Mouse (Mus musculus) kidney, postnatal 0 days (tissue): ENCODE measurements around the gene Rassf1. TPM values are rescaled to one million over a fixed set of nuclear protein-coding genes. Genes with fewer than 3 reads are reported as not detected.

Source experiments
- ATAC-seq: fragments of 200-750 bp; cut with Nextera tagmentation; replicated peaks from 2 replicates; pipeline ENCODE4 v1.8.0; 2017; ENCODE audit warnings: low read depth, moderate number of reproducible peaks, moderate TSS enrichment, moderate library complexity; ENCODE audit not compliant: low FRiP score
- DNase-seq: peaks from one replicate; pipeline ENCODE4 v3.0.0-alpha.2; 2016; ENCODE audit warnings: low spot score
- H3K27ac ChIP-seq: fragments of 300-500 bp; sonication (generic); 2 replicates; pipeline ENCODE4 v1.5.1; 2014; ENCODE audit warnings: mild to moderate bottlenecking
- H3K27me3 ChIP-seq: fragments of 300-500 bp; sonication (generic); 2 replicates; pipeline ENCODE4 v1.6.1; 2014; ENCODE audit warnings: low read length, mixed read lengths; ENCODE audit not compliant: insufficient read depth
- H3K36me3 ChIP-seq: fragments of 300-500 bp; sonication (generic); 2 replicates; pipeline ENCODE4 v1.6.1; 2014; ENCODE audit warnings: low read length, mixed read lengths; ENCODE audit not compliant: insufficient read depth
- H3K4me1 ChIP-seq: fragments of 300-500 bp; sonication (generic); replicated peaks from 2 replicates; pipeline ENCODE4 v1.6.1; 2014; ENCODE audit warnings: antibody characterized with exemption, low read length, mixed read lengths; ENCODE audit not compliant: insufficient read depth
- H3K4me2 ChIP-seq: fragments of 300-500 bp; sonication (generic); 2 replicates; pipeline ENCODE4 v1.6.1; 2014; ENCODE audit warnings: mild to moderate bottlenecking, low read length, moderate library complexity, mixed read lengths
- H3K4me3 ChIP-seq: fragments of 300-500 bp; sonication (generic); replicated peaks from 2 replicates; pipeline ENCODE4 v1.5.1; 2014; ENCODE audit warnings: low read depth, low read length
- H3K9ac ChIP-seq: fragments of 300-500 bp; sonication (generic); 2 replicates; pipeline ENCODE4 v1.6.1; 2014; ENCODE audit warnings: low read depth, low read length
- H3K9me3 ChIP-seq: fragments of 300-500 bp; sonication (generic); replicated peaks from 2 replicates; pipeline ENCODE4 v1.6.1; 2016; ENCODE audit warnings: low read length, inconsistent platforms, mixed read lengths
- CTCF ChIP-seq: IDR thresholded peaks from 2 replicates; pipeline ENCODE4 v1.5.1; 2016; ENCODE audit warnings: antibody characterized with exemption, low read depth, mild to moderate bottlenecking, moderate library complexity
- WGBS: fragments of 180-500 bp; shearing (Covaris S2); extraction: QIAGEN DNeasy Blood & Tissue Kit; methylation state at CpG from one replicate; pipeline ENCODE4 v1.1.7; 2014; 5-methylcytosine and 5-hydroxymethylcytosine counted together
- polyA plus RNA-seq: library from polyadenylated mRNA; unstranded; fragments of >200 nt; fragmentation: Nextera tagmentation; extraction: Ambion mirVana; gene quantifications from 2 replicates; pipeline ENCODE4 v1.2.1, GENCODE M21; 2015

Gene Rassf1
- polyA plus RNA-seq, 1 experiment from 2014 or later: 49.8 TPM

- 16% methylated on average over 2 of the region's 2 CpGs for WGBS
- DNase-seq (no peak), ATAC-seq (no peak)
- Histone ChIP-seq H3K9ac (peak overlapping the region; percentile 27; the same call in 1 of the 2 replicates), H3K4me2 (peak overlapping the region; percentile 40; the same call in 1 of the 2 replicates), H3K27ac (no peak overlapping the region), H3K4me1 (peaks cover 21% of the 10 kb centered on the region), H3K4me3 (no peak overlapping the region), H3K27me3 (peaks cover 8% of the 10 kb centered on the region), H3K36me3 (no peaks in the 10 kb centered on the region), H3K9me3 (no peaks in the 10 kb centered on the region)
- TF ChIP-seq CTCF: no peak
Observed at GRCm38 (mm10) chr9:107522400-107522711, 29.0 kb upstream of the Rassf1 start.

- Histone ChIP-seq H3K27me3 (peaks cover 8% of the 10 kb centered on the region), H3K36me3 (no peaks in the 10 kb centered on the region), H3K9ac (no peak overlapping the region), H3K4me2 (peak overlapping the region; percentile 76), H3K9me3 (no peaks in the 10 kb centered on the region), H3K27ac (no peak overlapping the region), H3K4me3 (peak overlapping the region; percentile 36), H3K4me1 (peaks cover 21% of the 10 kb centered on the region)
- ATAC-seq (peak; percentile 77), DNase-seq (peak; percentile 87)
- TF ChIP-seq CTCF: peak; percentile 52
- 5% methylated on average over 42 of the region's 44 CpGs for WGBS
Observed at GRCm38 (mm10) chr9:107526198-107527026, 24.9 kb upstream of the Rassf1 start.

GRCm38 (mm10) chr9:107533791-107534407 lies 17.5 kb upstream of the Rassf1 start, which contains the start of gene Tmem115:
Gene Tmem115, plus strand, starts transcription at chr9:107533945.
- peak within 1 kb of the TSS; percentile 96 for H3K4me2 ChIP-seq
- peak within 1 kb of the TSS; percentile 72 for H3K4me3 ChIP-seq
- H3K4me1 ChIP-seq: peaks cover 21% of the 10 kb centered on the region
- H3K9me3 ChIP-seq: no peaks in the 10 kb centered on the region
- peaks cover 12% of the 10 kb centered on the region for H3K36me3 ChIP-seq
- DNase-seq (peak; percentile 99), ATAC-seq (peak; percentile 97)
- peak within 1 kb of the TSS; percentile 80 for H3K9ac ChIP-seq
- TF ChIP-seq CTCF: peak; percentile 17; the same call in 1 of the 2 replicates
- no peaks in the 10 kb centered on the region for H3K27me3 ChIP-seq
- under 1% methylated on average over 48 of the region's 48 CpGs for WGBS
- peak within 1 kb of the TSS; percentile 90 for H3K27ac ChIP-seq

- Histone ChIP-seq H3K9me3 (no peaks in the 10 kb centered on the region), H3K4me1 (peaks cover 21% of the 10 kb centered on the region), H3K36me3 (peaks cover 19% of the 10 kb centered on the region), H3K9ac (peak overlapping the region; percentile 80), H3K4me2 (peak overlapping the region; percentile 96), H3K27ac (peak overlapping the region; percentile 90), H3K4me3 (peak overlapping the region; percentile 72), H3K27me3 (no peaks in the 10 kb centered on the region)
- ATAC-seq: no peak
- no peak for DNase-seq
- TF ChIP-seq CTCF: no peak
- WGBS: under 1% methylated on average over 40 of the region's 40 CpGs
Observed at GRCm38 (mm10) chr9:107534408-107535202, 16.8 kb upstream of the Rassf1 start.

GRCm38 (mm10) chr9:107538231-107538630 lies 13.1 kb upstream of the Rassf1 start:
- Histone ChIP-seq H3K27me3 (no peaks in the 10 kb centered on the region), H3K9ac (no peak overlapping the region), H3K4me2 (no peak overlapping the region), H3K36me3 (peaks cover 21% of the 10 kb centered on the region), H3K4me3 (no peak overlapping the region), H3K9me3 (no peaks in the 10 kb centered on the region), H3K27ac (no peak overlapping the region), H3K4me1 (peaks cover 30% of the 10 kb centered on the region)
- no peak for ATAC-seq
- TF ChIP-seq CTCF: no peak
- DNase-seq: no peak
- 92% methylated on average over 7 of the region's 7 CpGs for WGBS

GRCm38 (mm10) chr9:107538711-107539110 lies 12.6 kb upstream of the Rassf1 start:
- TF ChIP-seq CTCF: no peak
- Histone ChIP-seq H3K27me3 (no peaks in the 10 kb centered on the region), H3K9me3 (no peaks in the 10 kb centered on the region), H3K4me1 (peaks cover 30% of the 10 kb centered on the region), H3K4me2 (no peak overlapping the region), H3K9ac (no peak overlapping the region), H3K4me3 (no peak overlapping the region), H3K36me3 (peaks cover 21% of the 10 kb centered on the region), H3K27ac (no peak overlapping the region)
- WGBS: 91% methylated on average over 3 of the region's 3 CpGs
- DNase-seq (no peak), ATAC-seq (no peak)
